Comparison of ENCODE assay signal across 11 mouse cellular contexts in the genomic region with DNA sequence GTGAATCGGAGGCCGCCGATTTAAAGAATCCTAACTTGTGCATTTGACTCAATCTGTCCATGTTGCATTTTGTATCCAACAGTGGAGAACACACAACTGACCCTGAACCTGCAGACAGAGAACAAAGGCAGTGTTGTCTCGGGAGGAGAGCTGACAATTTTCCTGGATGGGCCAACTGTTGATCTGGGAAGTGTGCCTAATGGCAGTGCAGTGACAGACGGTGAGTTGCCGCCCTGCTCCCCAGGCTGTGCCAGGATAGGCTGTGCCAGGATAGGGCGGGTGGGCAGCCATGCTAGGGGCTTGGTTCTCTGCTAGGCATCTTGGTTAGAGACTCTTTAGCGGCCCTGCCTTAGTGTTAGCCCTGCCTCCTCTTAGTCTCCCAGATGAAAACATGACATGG. TPM values are rescaled to one million over a fixed set of nuclear protein-coding genes. Genes with fewer than 3 reads are reported as not detected.
DNase-seq lines count a peak whose midpoint lies in the region; ATAC-seq lines count a peak whose summit lies in the region.
"Had no signal": no experiment of that assay in that cellular context is flagged by ENCODE, and none has a peak within 500 bp of the region (broad histone marks: within the 10 kb centered on the region; RNA-seq: fewer than 3 reads in every experiment).

No protein-coding gene starts in this region.

- no peak overlapping the region for H3K4me3 ChIP-seq in hindbrain, embryonic 14.5 days (replicated peaks; ENCODE audit: low read length)
- no peak overlapping the region for H3K4me3 ChIP-seq in hindbrain, embryonic 12.5 days
- H3K4me3 ChIP-seq: heart, embryonic 13.5 days had no signal

- WGBS in hindbrain, embryonic 14.5 days, result 67% methylated on average over 8 of the region's 8 CpGs
- 79% methylated on average over 8 of the region's 8 CpGs for WGBS in hindbrain, embryonic 12.5 days

- 0 out of 2 replicates have a peak, but pooled peaks cover 5% of the 10 kb centered on the region for H3K4me1 ChIP-seq in hindbrain, embryonic 14.5 days (replicated peaks; ENCODE audit: control insufficient read depth, insufficient read depth, low read length)
- no peaks in the 10 kb centered on the region for H3K4me1 ChIP-seq in hindbrain, embryonic 12.5 days

- no peak overlapping the region for H3K4me2 ChIP-seq in hindbrain, embryonic 14.5 days (replicated peaks)
- no peak overlapping the region for H3K4me2 ChIP-seq in hindbrain, embryonic 12.5 days (replicated peaks)
- H3K4me2 ChIP-seq: heart, embryonic 13.5 days had no signal

- peak; percentile 64; the same call in 1 of the 2 replicates for ATAC-seq in hindbrain, embryonic 14.5 days (ENCODE audit: low FRiP score)
- ATAC-seq in hindbrain, embryonic 12.5 days (ENCODE audit: low FRiP score), result no peak

- no peak overlapping the region for H3K9ac ChIP-seq in hindbrain, embryonic 14.5 days
- no peak overlapping the region for H3K9ac ChIP-seq in hindbrain, embryonic 12.5 days
- H3K9ac ChIP-seq: heart, embryonic 13.5 days had no signal

- peaks cover 25% of the 10 kb centered on the region; the same call in 1 of the 2 replicates for H3K36me3 ChIP-seq in hindbrain, embryonic 14.5 days (replicated peaks; ENCODE audit: control insufficient read depth, insufficient read depth)
- H3K36me3 ChIP-seq in hindbrain, embryonic 12.5 days, result peaks cover 26% of the 10 kb centered on the region; the same call in 1 of the 2 replicates

- DNase-seq in hindbrain, embryonic 14.5 days (ENCODE audit: low spot score), result no peak
- peak; percentile 16 for DNase-seq in brain, embryonic 18.5 days (ENCODE audit: low read depth, low spot score)
- DNase-seq in cerebellum, postnatal 36 days, result peak; percentile 70 to 71
- DNase-seq in layer of hippocampus, postnatal 25 days (ENCODE audit: extremely low spot score in 1 of 2, low spot score in 1 of 2), result peak; percentile 35 to 40
- no peak for DNase-seq in gastrocnemius, postnatal 36 days
- DNase-seq in adrenal gland, adult 8-10 months, result no peak
- no peak for DNase-seq in spleen, adult 18-20 months
- DNase-seq: kidney, postnatal 25 days; lung, postnatal 10 days had no signal

- no peaks in the 10 kb centered on the region for H3K27me3 ChIP-seq in hindbrain, embryonic 14.5 days (ENCODE audit: control insufficient read depth, insufficient read depth, low read length)
- no peaks in the 10 kb centered on the region for H3K27me3 ChIP-seq in hindbrain, embryonic 12.5 days
- H3K27me3 ChIP-seq: heart, embryonic 13.5 days had no signal

- H3K27ac ChIP-seq in hindbrain, embryonic 14.5 days, result no peak overlapping the region
- H3K27ac ChIP-seq in hindbrain, embryonic 12.5 days, result no peak overlapping the region
- H3K27ac ChIP-seq: heart, embryonic 13.5 days had no signal

- H3K9me3 ChIP-seq in hindbrain, embryonic 14.5 days (ENCODE audit: control insufficient read depth, low read length), result no peaks in the 10 kb centered on the region
- H3K9me3 ChIP-seq in hindbrain, embryonic 12.5 days (replicated peaks), result no peaks in the 10 kb centered on the region
- H3K9me3 ChIP-seq: heart, embryonic 13.5 days had no signal

- intact Hi-C loops in gastrocnemius, postnatal 36 days (cut with DNase I), result no loop called here

RNA-seq across cellular contexts. Expression of a gene that starts 47.1 kb away (rescaled TPM):
- 37.2 and 37.5 TPM in 2 replicates for polyA plus RNA-seq in hindbrain, embryonic 14.5 days (2014; fragmentation: Nextera tagmentation; extraction: Ambion mirVana)
- polyA plus RNA-seq in hindbrain, embryonic 12.5 days (2016; fragmentation: Nextera tagmentation; extraction: Ambion mirVana), result 109 and 124 TPM in 2 replicates
- 10 to 100 TPM; 36.3 to 37.0 TPM for total RNA-seq in layer of hippocampus, postnatal 25 days (2021)
- 10 to 100 TPM; 13.1 to 17.1 TPM for total RNA-seq in gastrocnemius, postnatal 36 days (2021)
- total RNA-seq in adrenal gland, adult 8-10 months (2022), result 10 to 100 TPM; 37.7 to 62.9 (median 50.9) TPM

RNA-seq across cellular contexts. Expression of a gene that starts 58.4 kb away (rescaled TPM):
- polyA plus RNA-seq in hindbrain, embryonic 14.5 days (2014; fragmentation: Nextera tagmentation; extraction: Ambion mirVana), result 46.4 and 48.7 TPM in 2 replicates
- polyA plus RNA-seq in hindbrain, embryonic 12.5 days (2016; fragmentation: Nextera tagmentation; extraction: Ambion mirVana), result 78.3 and 78.9 TPM in 2 replicates
- 10 to 100 TPM; 40.4 to 40.7 TPM for total RNA-seq in layer of hippocampus, postnatal 25 days (2021)
- 10 to 100 TPM; 17.6 to 22.5 TPM for total RNA-seq in gastrocnemius, postnatal 36 days (2021)
- 10 to 100 TPM; 29.4 to 33.5 (median 32.5) TPM for total RNA-seq in adrenal gland, adult 8-10 months (2022)

Comparison
In these comparisons a context has a peak if more than half of its experiments do, and no peak if none do; other contexts are left out.
1. DNase-seq: peak in brain, embryonic 18.5 days (single experiment), cerebellum, postnatal 36 days (2 of 2) and layer of hippocampus, postnatal 25 days (2 of 2); none in hindbrain, embryonic 14.5 days (single experiment), gastrocnemius, postnatal 36 days (0 of 2), adrenal gland, adult 8-10 months (single experiment) and spleen, adult 18-20 months (0 of 2).